Mouse (Mus musculus) limb, embryonic 10.5 days (tissue): ENCODE results near the gene Acot1. TPM values are rescaled to one million over a fixed set of nuclear protein-coding genes. Genes with fewer than 3 reads are reported as not detected.

Experiments used
- DNase-seq: peaks from one replicate; pipeline ENCODE4 v3.0.0-alpha.2; 2017; ENCODE audit warnings: low spot score
- H3K27ac ChIP-seq: fragments of 300-500 bp; sonication (generic); 2 replicates; pipeline ENCODE4 v1.5.1; 2016; ENCODE audit warnings: mild to moderate bottlenecking
- H3K27me3 ChIP-seq: fragments of 300-500 bp; sonication (generic); 2 replicates; pipeline ENCODE4 v1.6.1; 2016; ENCODE audit warnings: low read depth, mild to moderate bottlenecking; ENCODE audit not compliant: poor library complexity, severe bottlenecking
- H3K36me3 ChIP-seq: fragments of 300-500 bp; sonication (generic); 2 replicates; pipeline ENCODE4 v1.6.1; 2016; ENCODE audit warnings: mild to moderate bottlenecking, moderate library complexity
- H3K4me1 ChIP-seq: fragments of 300-500 bp; sonication (generic); 2 replicates; pipeline ENCODE4 v1.6.1; 2016
- H3K4me3 ChIP-seq: fragments of 300-500 bp; sonication (generic); 2 replicates; pipeline ENCODE4 v1.5.1; 2016; ENCODE audit warnings: mild to moderate bottlenecking, moderate library complexity
- H3K9me3 ChIP-seq: fragments of 300-500 bp; sonication (generic); replicated peaks from 2 replicates; pipeline ENCODE4 v1.6.1; 2016; ENCODE audit warnings: mild to moderate bottlenecking
- WGBS: fragments of 180-500 bp; shearing (Covaris S2); methylation state at CpG from one replicate; pipeline ENCODE4 v1.1.7; 2016; 5-methylcytosine and 5-hydroxymethylcytosine counted together
- polyA plus RNA-seq: library from polyadenylated mRNA; unstranded; fragments of >200 nt; fragmentation: Nextera tagmentation; extraction: Ambion mirVana; gene quantifications from 2 replicates; pipeline ENCODE4 v1.2.1, GENCODE M21; 2016

Gene Acot1
- polyA plus RNA-seq, 1 experiment from 2014 or later: 27.7 TPM

- Histone ChIP-seq H3K27me3 (peaks cover 38% of the 10 kb centered on the region), H3K4me1 (peaks cover 9% of the 10 kb centered on the region), H3K9me3 (no peaks in the 10 kb centered on the region), H3K4me3 (no peak overlapping the region), H3K27ac (no peak overlapping the region), H3K36me3 (no peaks in the 10 kb centered on the region)
- DNase-seq: no peak
- WGBS: 86% methylated on average over 7 of the region's 7 CpGs
These were observed 43.3 kb downstream of the Acot1 start for GRCm38 (mm10) chr12:84052609-84053008.

- DNase-seq: no peak
These were observed 43.9 kb downstream of the Acot1 start for GRCm38 (mm10) chr12:84053173-84053572.

GRCm38 (mm10) chr12:84053679-84054391 lies 44.5 kb downstream of the Acot1 start:
- peak; percentile 56 for DNase-seq
- no peaks in the 10 kb centered on the region for H3K9me3 ChIP-seq
- H3K27me3 ChIP-seq: peaks cover 38% of the 10 kb centered on the region
- peak overlapping the region; percentile 62 for H3K27ac ChIP-seq
- 3% methylated on average over 41 of the region's 46 CpGs for WGBS
- peaks cover 9% of the 10 kb centered on the region for H3K4me1 ChIP-seq
- no peaks in the 10 kb centered on the region for H3K36me3 ChIP-seq
- peak overlapping the region; percentile 55 for H3K4me3 ChIP-seq

More at GRCm38 (mm10) chr12:84053173-84053572, 43.9 kb downstream of the Acot1 start:
- peaks cover 38% of the 10 kb centered on the region for H3K27me3 ChIP-seq
- H3K27ac ChIP-seq: peak overlapping the region; percentile 62; the same call in 1 of the 2 replicates
- peaks cover 9% of the 10 kb centered on the region for H3K4me1 ChIP-seq
- H3K9me3 ChIP-seq: no peaks in the 10 kb centered on the region
- H3K36me3 ChIP-seq: no peaks in the 10 kb centered on the region
- 17% methylated on average over 16 of the region's 16 CpGs for WGBS
- H3K4me3 ChIP-seq: peak overlapping the region; percentile 55

GRCm38 (mm10) chr12:84060946-84061345 lies 51.7 kb downstream of the Acot1 start:
- Histone ChIP-seq H3K27me3 (no peaks in the 10 kb centered on the region), H3K9me3 (no peaks in the 10 kb centered on the region), H3K27ac (no peak overlapping the region), H3K4me1 (no peaks in the 10 kb centered on the region), H3K4me3 (no peak overlapping the region), H3K36me3 (no peaks in the 10 kb centered on the region)
- DNase-seq: peak; percentile 20
- WGBS: 30% methylated on average over 2 of the region's 2 CpGs

GRCm38 (mm10) chr12:84062336-84062735 lies 53.0 kb downstream of the Acot1 start:
- no peaks in the 10 kb centered on the region for H3K36me3 ChIP-seq
- H3K4me3 ChIP-seq: no peak overlapping the region
- H3K9me3 ChIP-seq: no peaks in the 10 kb centered on the region
- H3K27ac ChIP-seq: no peak overlapping the region
- 94% methylated on average over 20 of the region's 20 CpGs for WGBS
- DNase-seq: peak; percentile 18
- peaks cover 9% of the 10 kb centered on the region for H3K27me3 ChIP-seq
- no peaks in the 10 kb centered on the region for H3K4me1 ChIP-seq

GRCm38 (mm10) chr12:84063228-84063627 lies 53.9 kb downstream of the Acot1 start:
- Histone ChIP-seq H3K27ac (no peak overlapping the region), H3K9me3 (no peaks in the 10 kb centered on the region), H3K36me3 (no peaks in the 10 kb centered on the region), H3K4me1 (no peaks in the 10 kb centered on the region), H3K4me3 (no peak overlapping the region), H3K27me3 (peaks cover 18% of the 10 kb centered on the region)
- WGBS: 72% methylated on average over 5 of the region's 5 CpGs
- DNase-seq: peak; percentile 30

- WGBS: 86% methylated on average over 2 of the region's 2 CpGs
- H3K27ac ChIP-seq: no peak overlapping the region
These were observed 54.5 kb downstream of the Acot1 start for GRCm38 (mm10) chr12:84063833-84064232.

GRCm38 (mm10) chr12:84064621-84065020 lies 55.3 kb downstream of the Acot1 start:
- H3K9me3 ChIP-seq: no peaks in the 10 kb centered on the region
- no peaks in the 10 kb centered on the region for H3K4me1 ChIP-seq
- H3K27me3 ChIP-seq: peaks cover 32% of the 10 kb centered on the region
- DNase-seq: peak; percentile 29
- no peak overlapping the region for H3K27ac ChIP-seq
- no peak overlapping the region for H3K4me3 ChIP-seq
- 80% methylated on average over 8 of the region's 8 CpGs for WGBS
- H3K36me3 ChIP-seq: no peaks in the 10 kb centered on the region

More at GRCm38 (mm10) chr12:84063833-84064232, 54.5 kb downstream of the Acot1 start:
- Histone ChIP-seq H3K9me3 (no peaks in the 10 kb centered on the region), H3K36me3 (no peaks in the 10 kb centered on the region), H3K4me3 (no peak overlapping the region), H3K4me1 (no peaks in the 10 kb centered on the region), H3K27me3 (peaks cover 24% of the 10 kb centered on the region)
- no peak for DNase-seq

- no peak overlapping the region for H3K4me3 ChIP-seq
- no peak overlapping the region for H3K27ac ChIP-seq
- no peaks in the 10 kb centered on the region for H3K36me3 ChIP-seq
- DNase-seq: no peak
- peaks cover 53% of the 10 kb centered on the region for H3K27me3 ChIP-seq
- 80% methylated on average over 4 of the region's 4 CpGs for WGBS
- H3K9me3 ChIP-seq: no peaks in the 10 kb centered on the region
- peaks cover 3% of the 10 kb centered on the region; the same call in 1 of the 2 replicates for H3K4me1 ChIP-seq
These were observed 58.5 kb downstream of the Acot1 start for GRCm38 (mm10) chr12:84067752-84068151.

Other genes with a start within 250 kb of the Acot1 start
- 0.11 TPM in 2 replicates for gene Papln, start 245.9 kb upstream of the Acot1 start, polyA plus RNA-seq
- 32.7 and 37.4 TPM in 2 replicates for gene Numb, start 87.6 kb upstream of the Acot1 start, polyA plus RNA-seq
- 18.5 and 21.9 TPM in 2 replicates for gene Riox1, start 58.9 kb upstream of the Acot1 start, polyA plus RNA-seq
- gene Heatr4, start 24.6 kb upstream of the Acot1 start, polyA plus RNA-seq: not detected in 2 replicates
- gene Acot2, start 21.6 kb upstream of the Acot1 start, polyA plus RNA-seq: 14.0 and 15.1 TPM in 2 replicates
- gene Acot4, start 28.9 kb downstream of the Acot1 start, polyA plus RNA-seq: 0.15 and 0.16 TPM in 2 replicates
- not detected in 2 replicates for gene Gm49366, start 29.4 kb downstream of the Acot1 start, polyA plus RNA-seq
- gene Acot3, start 42.7 kb downstream of the Acot1 start, polyA plus RNA-seq: 0.26 and 0.28 TPM in 2 replicates
- gene Acot5, start 59.8 kb downstream of the Acot1 start, polyA plus RNA-seq: not detected in 2 replicates
- 0.48 and 0.73 TPM in 2 replicates for gene Acot6, start 91.2 kb downstream of the Acot1 start, polyA plus RNA-seq
- gene Dnal1, start 104.9 kb downstream of the Acot1 start, polyA plus RNA-seq: 3.7 and 4.9 TPM in 2 replicates
- 1.2 TPM in 2 replicates for gene Pnma1, start 139.0 kb downstream of the Acot1 start, polyA plus RNA-seq
- 9.2 and 10.7 TPM in 2 replicates for gene Elmsan1, start 209.4 kb downstream of the Acot1 start, polyA plus RNA-seq